Mouse (Mus musculus): Measurements from ENCODE around the gene Tssk2. TPM values are rescaled to one million over a fixed set of nuclear protein-coding genes. Genes with fewer than 3 reads are reported as not detected.

Gene Tssk2
- polyA plus RNA-seq, 1 experiment from 2014 or later: not detected

DNA sequence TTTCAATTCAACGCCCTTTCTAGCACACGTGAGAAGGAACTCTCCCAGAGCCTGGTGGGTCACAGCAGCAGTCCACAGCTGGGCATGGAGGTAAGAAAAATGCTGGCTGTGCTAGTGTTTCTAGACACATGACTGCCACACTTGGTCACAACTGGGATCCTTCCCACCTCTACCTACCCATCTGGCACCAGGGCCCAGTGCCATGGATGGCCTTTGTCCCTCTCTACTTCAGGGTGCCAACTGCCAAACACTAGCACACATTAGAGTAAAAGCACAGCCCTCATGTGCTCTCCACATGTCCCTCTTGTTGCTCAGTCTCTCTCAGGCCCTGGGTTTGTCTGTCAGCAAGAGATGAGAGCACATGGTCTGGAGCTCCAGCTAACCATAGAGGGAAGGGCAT lies 31.2 kb downstream of the Tssk2 start:
- no peak overlapping the region for H3K4me3 ChIP-seq (replicated peaks)
- H3K27ac ChIP-seq (replicated peaks): peak overlapping the region; percentile 14; the same call in 1 of the 2 replicates
- H3K4me1 ChIP-seq (replicated peaks): peaks cover 62% of the 10 kb centered on the region
- ATAC-seq (ENCODE audit: insufficient read depth): no peak
- no peaks in the 10 kb centered on the region for H3K27me3 ChIP-seq
- no peak overlapping the region for H3K4me2 ChIP-seq
- 86% methylated on average over 2 of the region's 2 CpGs for WGBS (ENCODE audit: insufficient replicate concordance)
- no peaks in the 10 kb centered on the region for H3K9me3 ChIP-seq (replicated peaks)
- no peak overlapping the region for H3K9ac ChIP-seq
- peaks cover 15% of the 10 kb centered on the region for H3K36me3 ChIP-seq (replicated peaks)

DNA sequence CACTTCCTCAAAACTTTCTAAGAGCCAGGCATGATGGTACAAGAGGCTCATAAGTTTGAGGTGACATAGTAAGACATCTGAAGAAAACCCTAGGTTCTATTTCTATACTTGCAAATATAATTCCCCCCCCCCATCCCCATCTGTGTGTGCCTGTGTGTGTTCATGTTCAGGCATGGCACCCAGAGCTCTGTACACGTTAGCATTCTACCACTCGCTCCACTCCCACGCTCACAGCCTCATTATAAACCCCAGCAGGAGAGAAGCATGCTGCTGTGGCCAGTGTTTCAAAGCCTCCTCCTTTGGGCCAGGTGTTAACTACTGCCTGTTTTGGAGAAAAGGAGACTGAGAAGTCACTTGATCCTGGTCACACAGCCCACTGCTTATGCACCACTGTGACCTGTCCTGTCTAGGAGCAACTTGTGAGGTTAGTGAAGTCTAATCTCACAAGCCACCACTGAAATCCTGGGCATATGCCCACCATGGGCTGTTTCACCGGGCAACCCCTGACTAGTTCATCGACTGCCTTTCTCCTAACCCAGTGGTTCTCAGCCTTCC lies 33.5 kb downstream of the Tssk2 start:
- Histone ChIP-seq H3K9ac (no peak overlapping the region), H3K4me2 (no peak overlapping the region), H3K36me3 (replicated peaks) (no peaks in the 10 kb centered on the region), H3K27ac (replicated peaks) (no peak overlapping the region), H3K4me1 (replicated peaks) (peaks cover 48% of the 10 kb centered on the region), H3K4me3 (replicated peaks) (no peak overlapping the region), H3K27me3 (no peaks in the 10 kb centered on the region), H3K9me3 (replicated peaks) (no peaks in the 10 kb centered on the region)
- 68% methylated on average over 5 of the region's 5 CpGs for WGBS (ENCODE audit: insufficient replicate concordance)
- no peak for ATAC-seq (ENCODE audit: insufficient read depth)

DNA sequence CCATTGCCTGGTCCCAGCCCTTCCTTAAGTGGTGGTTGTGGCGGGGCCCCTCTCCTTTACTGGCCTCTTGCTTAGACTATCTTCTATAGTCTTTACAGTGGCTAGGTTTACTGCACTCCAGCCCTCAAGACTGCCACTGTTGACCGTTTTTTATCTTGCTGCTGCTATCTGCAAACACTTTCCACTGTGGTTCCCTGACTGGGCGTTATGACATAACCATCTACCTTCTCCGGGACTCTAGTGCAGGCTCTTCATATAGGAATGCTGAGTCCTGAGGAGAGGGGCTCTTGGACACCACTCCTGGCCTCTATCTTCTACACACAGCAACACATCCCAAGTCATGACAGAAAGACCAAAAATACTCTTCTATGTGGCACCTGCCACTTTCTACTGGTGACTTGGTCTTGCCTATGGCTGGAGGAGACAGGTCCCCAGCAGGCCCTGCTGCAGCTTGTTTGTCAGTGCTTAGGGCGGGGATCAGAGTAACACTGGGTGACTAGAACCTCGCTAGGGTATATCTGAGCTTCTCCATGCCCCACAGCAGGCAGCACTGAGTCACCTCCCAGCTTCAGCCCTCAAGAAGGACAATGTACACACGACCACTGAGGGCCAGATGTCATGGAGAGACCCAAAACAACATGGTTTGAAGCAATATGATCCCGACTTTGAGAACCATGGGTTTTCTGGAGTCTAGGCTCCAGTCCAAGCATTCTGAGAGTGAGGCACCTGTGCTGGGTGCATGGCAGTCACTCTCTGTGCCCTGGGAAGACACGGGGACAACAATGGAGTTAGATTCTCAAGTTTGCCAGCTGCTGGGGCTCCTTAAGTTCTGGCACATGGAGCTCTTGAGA lies 35.4 kb downstream of the Tssk2 start:
- H3K27ac ChIP-seq (replicated peaks): peak overlapping the region; percentile 77
- H3K27me3 ChIP-seq: no peaks in the 10 kb centered on the region
- 22% methylated on average over 9 of the region's 9 CpGs for WGBS (ENCODE audit: insufficient replicate concordance)
- 0 out of 2 replicates have a peak overlapping the region, but pooled peaks have one; percentile 1 for H3K4me2 ChIP-seq
- H3K9me3 ChIP-seq (replicated peaks): no peaks in the 10 kb centered on the region
- H3K36me3 ChIP-seq (replicated peaks): no peaks in the 10 kb centered on the region
- H3K4me3 ChIP-seq (replicated peaks): no peak overlapping the region
- ATAC-seq (ENCODE audit: insufficient read depth): peak; percentile 69
- H3K4me1 ChIP-seq (replicated peaks): peaks cover 43% of the 10 kb centered on the region
- H3K9ac ChIP-seq: 0 out of 2 replicates have a peak overlapping the region, but pooled peaks have one; percentile 12

DNA sequence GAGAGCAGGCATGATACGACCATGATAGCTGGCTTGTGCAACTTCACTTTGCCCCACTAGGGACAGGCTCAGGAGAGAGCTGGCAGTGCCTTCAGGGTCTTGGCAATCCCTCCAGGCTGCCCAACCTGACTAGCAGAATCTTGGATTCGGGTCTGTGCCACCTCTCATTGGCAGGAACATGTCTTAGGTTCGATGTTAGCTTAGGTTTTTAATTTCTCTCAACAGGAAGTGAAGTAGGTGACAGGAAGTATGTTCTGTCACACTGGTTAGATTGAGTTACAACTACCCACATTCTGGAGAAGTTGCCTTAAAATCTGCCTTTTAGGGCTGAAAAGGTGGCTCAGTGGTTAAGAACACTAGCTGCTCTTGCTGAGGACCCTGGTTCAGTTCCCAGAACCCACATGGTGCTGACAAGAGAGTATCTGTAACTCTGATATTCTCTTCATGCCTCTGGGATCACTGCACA lies 36.0 kb downstream of the Tssk2 start:
- H3K36me3 ChIP-seq (replicated peaks): no peaks in the 10 kb centered on the region
- H3K4me1 ChIP-seq (replicated peaks): peaks cover 43% of the 10 kb centered on the region
- no peak for ATAC-seq (ENCODE audit: insufficient read depth)
- no peak overlapping the region for H3K4me2 ChIP-seq
- H3K27me3 ChIP-seq: no peaks in the 10 kb centered on the region
- H3K9me3 ChIP-seq (replicated peaks): no peaks in the 10 kb centered on the region
- 22% methylated on average over 3 of the region's 3 CpGs for WGBS (ENCODE audit: insufficient replicate concordance)
- no peak overlapping the region for H3K9ac ChIP-seq
- peak overlapping the region; percentile 77 for H3K27ac ChIP-seq (replicated peaks)
- H3K4me3 ChIP-seq (replicated peaks): no peak overlapping the region

DNA sequence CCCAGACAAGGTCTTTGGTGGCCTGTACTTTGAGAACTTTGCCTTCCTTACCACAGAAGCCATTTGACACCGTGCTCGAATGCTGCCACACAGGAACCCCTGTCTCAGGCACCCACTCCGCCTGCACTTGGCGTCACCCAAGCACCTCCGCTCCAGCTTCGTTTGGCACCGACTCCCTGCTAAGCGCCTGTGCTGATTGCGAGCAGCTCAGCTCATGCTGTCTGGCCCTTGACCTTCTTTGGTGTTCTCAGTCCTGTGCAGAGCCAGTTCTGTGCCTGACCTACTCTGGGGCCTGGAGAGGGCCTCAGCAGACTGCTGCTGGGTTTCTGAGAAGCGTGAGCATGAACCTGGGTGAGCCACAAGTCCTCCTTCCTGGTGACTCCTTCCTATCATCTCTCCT lies 38.3 kb downstream of the Tssk2 start:
- 70% methylated on average over 10 of the region's 10 CpGs for WGBS (ENCODE audit: insufficient replicate concordance)
- Histone ChIP-seq H3K27me3 (no peaks in the 10 kb centered on the region), H3K9ac (no peak overlapping the region), H3K27ac (replicated peaks) (no peak overlapping the region), H3K36me3 (replicated peaks) (no peaks in the 10 kb centered on the region), H3K9me3 (replicated peaks) (no peaks in the 10 kb centered on the region), H3K4me2 (no peak overlapping the region), H3K4me3 (replicated peaks) (no peak overlapping the region), H3K4me1 (replicated peaks) (peaks cover 41% of the 10 kb centered on the region)
- no peak for ATAC-seq (ENCODE audit: insufficient read depth)

DNA sequence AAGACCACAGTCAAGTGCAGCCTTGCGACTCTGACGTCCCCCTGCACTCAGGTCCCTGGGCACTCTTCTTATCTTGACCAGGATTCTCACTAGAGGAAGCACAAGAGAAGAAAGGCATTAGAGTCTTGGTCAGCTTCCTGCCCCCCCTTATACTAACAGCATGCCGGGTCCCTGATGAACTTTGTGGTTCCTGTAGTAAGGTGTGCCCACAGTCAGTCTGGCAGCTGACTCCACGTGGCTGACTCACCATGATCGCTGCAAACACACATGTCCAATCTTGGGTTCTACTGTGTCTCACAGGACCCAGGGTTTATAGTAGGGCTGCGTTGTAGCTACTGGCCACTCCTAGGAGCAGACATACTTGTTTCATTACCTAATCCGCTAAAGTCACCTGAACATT lies 39.8 kb downstream of the Tssk2 start:
- H3K9ac ChIP-seq: no peak overlapping the region
- H3K4me2 ChIP-seq: peak overlapping the region; percentile 49; the same call in 1 of the 2 replicates
- H3K27ac ChIP-seq (replicated peaks): peak overlapping the region; percentile 86
- WGBS (ENCODE audit: insufficient replicate concordance): 27% methylated on average over 7 of the region's 7 CpGs
- H3K27me3 ChIP-seq: no peaks in the 10 kb centered on the region
- peaks cover 37% of the 10 kb centered on the region for H3K4me1 ChIP-seq (replicated peaks)
- H3K9me3 ChIP-seq (replicated peaks): no peaks in the 10 kb centered on the region
- H3K4me3 ChIP-seq (replicated peaks): no peak overlapping the region
- no peaks in the 10 kb centered on the region for H3K36me3 ChIP-seq (replicated peaks)
- ATAC-seq (ENCODE audit: insufficient read depth): no peak

DNA sequence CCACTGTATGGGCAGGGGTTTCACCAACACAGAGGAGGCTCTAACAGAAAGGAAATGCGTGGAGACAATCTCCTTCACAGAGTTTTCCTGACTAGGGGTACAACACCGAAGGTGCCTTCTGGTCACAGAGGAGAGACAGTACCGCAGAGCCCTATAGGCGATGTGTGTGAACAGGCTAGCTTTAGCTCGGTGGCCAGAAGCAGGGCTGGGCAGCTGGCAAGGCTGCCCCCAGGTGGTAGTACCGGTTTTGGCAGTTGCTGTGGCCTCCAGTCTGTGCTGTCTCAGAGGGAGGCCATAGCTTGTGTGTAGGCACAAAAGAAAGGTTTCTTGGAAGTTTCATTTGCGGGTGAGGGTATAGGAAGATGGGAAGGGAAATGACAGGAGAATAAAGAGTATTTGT lies 40.4 kb downstream of the Tssk2 start:
- Histone ChIP-seq H3K36me3 (replicated peaks) (no peaks in the 10 kb centered on the region), H3K4me2 (peak overlapping the region; percentile 49), H3K27ac (replicated peaks) (peak overlapping the region; percentile 86), H3K4me3 (replicated peaks) (no peak overlapping the region), H3K27me3 (no peaks in the 10 kb centered on the region), H3K9ac (peak overlapping the region; percentile 16; the same call in 1 of the 2 replicates), H3K4me1 (replicated peaks) (peaks cover 31% of the 10 kb centered on the region), H3K9me3 (replicated peaks) (no peaks in the 10 kb centered on the region)
- 4% methylated on average over 7 of the region's 7 CpGs for WGBS (ENCODE audit: insufficient replicate concordance)
- peak; percentile 91 for ATAC-seq (ENCODE audit: insufficient read depth)

DNA sequence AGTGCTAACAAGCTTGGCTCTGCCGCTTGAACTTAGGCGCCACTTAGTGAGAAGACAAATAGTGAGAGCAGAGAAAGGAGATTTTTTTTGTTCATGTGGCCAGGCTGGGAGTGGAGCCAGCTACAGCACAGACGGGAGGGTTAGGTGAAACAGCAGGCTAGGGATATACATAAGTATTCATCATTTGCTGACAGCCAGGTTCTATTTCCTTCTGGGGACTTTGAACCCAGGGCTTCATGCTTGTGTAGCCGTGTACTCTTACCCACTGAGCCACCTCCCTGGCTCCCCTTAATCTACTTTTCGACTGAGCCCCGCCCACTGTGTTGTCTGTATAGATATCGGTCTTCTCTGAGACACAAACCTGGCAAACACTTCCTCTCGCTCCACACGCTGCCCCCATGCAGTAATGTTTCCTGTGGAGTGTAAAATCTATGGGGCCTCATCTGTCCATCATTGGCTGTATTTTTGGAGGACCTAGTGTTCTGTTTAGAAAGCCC lies 40.9 kb downstream of the Tssk2 start:
- peak overlapping the region; percentile 16; the same call in 1 of the 2 replicates for H3K9ac ChIP-seq
- H3K36me3 ChIP-seq (replicated peaks): no peaks in the 10 kb centered on the region
- 16% methylated on average over 9 of the region's 9 CpGs for WGBS (ENCODE audit: insufficient replicate concordance)
- H3K27me3 ChIP-seq: no peaks in the 10 kb centered on the region
- H3K4me1 ChIP-seq (replicated peaks): peaks cover 26% of the 10 kb centered on the region
- no peak overlapping the region for H3K4me3 ChIP-seq (replicated peaks)
- H3K27ac ChIP-seq (replicated peaks): peak overlapping the region; percentile 86
- peak overlapping the region; percentile 49 for H3K4me2 ChIP-seq
- H3K9me3 ChIP-seq (replicated peaks): no peaks in the 10 kb centered on the region
- ATAC-seq (ENCODE audit: insufficient read depth): peak; percentile 93

DNA sequence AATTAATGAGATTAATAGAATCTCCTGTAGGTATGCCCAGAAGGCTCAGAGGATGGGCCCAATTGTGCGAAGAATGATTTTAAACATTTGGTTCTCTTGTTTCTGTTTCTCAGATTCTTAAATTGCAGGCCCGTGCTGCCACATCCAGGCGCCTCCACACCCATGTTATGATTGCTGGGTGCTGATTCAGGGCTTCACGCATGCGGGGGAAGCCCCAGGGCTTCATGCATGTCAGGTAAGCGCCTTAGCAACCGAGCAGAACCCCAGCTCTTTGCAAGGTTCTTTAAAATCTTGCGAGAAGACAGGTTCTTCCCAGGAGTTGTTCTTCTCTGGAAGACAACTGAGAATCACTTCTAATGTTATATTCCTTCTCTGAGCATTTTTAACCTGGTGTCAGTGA lies 45.0 kb downstream of the Tssk2 start:
- Histone ChIP-seq H3K9me3 (replicated peaks) (no peaks in the 10 kb centered on the region), H3K4me2 (no peak overlapping the region), H3K9ac (no peak overlapping the region), H3K36me3 (replicated peaks) (no peaks in the 10 kb centered on the region), H3K27ac (replicated peaks) (no peak overlapping the region), H3K4me1 (replicated peaks) (peaks cover 12% of the 10 kb centered on the region), H3K27me3 (no peaks in the 10 kb centered on the region), H3K4me3 (replicated peaks) (no peak overlapping the region)
- ATAC-seq (ENCODE audit: insufficient read depth): no peak
- whole genome bisulfite sequencing (ENCODE audit: insufficient replicate concordance): 67% methylated on average over 8 of the region's 8 CpGs

DNA sequence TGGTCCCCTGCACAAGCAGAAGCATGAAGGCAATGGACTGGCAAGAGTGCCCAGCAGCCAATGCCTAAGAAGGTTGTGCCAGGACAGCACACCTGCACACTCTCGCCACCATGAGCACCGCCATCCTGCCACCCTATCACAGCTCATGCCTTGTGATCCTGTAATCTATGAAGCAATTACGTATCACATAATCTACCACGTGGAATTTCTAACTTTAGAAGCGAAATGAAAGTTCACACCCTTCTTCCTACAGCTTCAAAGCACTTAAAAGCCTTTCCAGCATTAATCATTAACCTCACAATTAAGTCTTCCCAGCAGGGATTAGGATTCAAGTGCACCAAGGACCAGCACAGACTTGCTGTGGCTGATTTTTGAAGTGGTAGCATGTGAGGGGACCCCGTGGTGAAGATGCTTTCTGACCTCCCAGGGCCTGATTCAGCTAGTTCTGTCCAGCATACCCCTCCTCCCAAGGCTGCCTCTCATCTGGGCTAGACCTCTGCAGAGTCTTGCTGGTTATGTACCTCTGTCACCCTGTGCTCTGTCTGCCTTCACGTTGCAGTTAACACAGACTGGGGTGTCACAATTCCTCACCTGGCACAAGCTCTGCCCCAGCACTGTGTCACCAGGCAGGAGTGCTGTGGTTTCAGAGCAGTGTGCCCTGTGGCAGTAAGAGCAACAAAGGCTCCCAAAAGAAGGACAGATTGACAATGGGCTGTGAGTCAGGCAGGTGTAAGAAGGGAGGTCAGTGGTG lies 46.8 kb downstream of the Tssk2 start:
- Histone ChIP-seq H3K9me3 (replicated peaks) (no peaks in the 10 kb centered on the region), H3K27ac (replicated peaks) (no peak overlapping the region), H3K4me3 (replicated peaks) (no peak overlapping the region), H3K27me3 (no peaks in the 10 kb centered on the region), H3K4me2 (no peak overlapping the region), H3K4me1 (replicated peaks) (no peaks in the 10 kb centered on the region), H3K36me3 (replicated peaks) (no peaks in the 10 kb centered on the region), H3K9ac (no peak overlapping the region)
- WGBS (ENCODE audit: insufficient replicate concordance): 43% methylated on average over 7 of the region's 7 CpGs
- ATAC-seq (ENCODE audit: insufficient read depth): no peak

DNA sequence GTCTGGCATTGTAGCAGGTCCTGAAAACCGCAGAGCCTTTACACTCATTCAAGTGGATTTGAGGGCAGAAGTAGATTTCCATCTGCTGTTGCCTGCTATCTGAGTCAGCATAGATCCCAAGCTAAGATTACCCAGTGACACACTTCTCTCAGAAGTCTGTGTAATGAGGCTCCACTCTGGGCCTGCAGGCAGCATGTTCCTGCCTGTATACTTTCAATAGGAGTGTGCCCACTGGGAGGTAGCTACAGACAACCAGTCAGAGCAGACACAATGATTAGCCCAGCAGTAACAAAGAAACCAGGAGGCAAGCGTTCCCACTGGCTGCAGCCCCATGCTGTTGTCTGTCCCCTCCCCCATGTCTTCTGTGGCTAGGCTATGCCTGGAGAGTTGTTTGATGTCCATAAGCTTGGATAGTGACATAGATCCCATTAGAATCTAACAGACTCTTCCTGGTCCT lies 51.0 kb downstream of the Tssk2 start:
- Histone ChIP-seq H3K9me3 (replicated peaks) (no peaks in the 10 kb centered on the region), H3K4me2 (no peak overlapping the region), H3K9ac (no peak overlapping the region), H3K4me3 (replicated peaks) (no peak overlapping the region), H3K27me3 (no peaks in the 10 kb centered on the region), H3K36me3 (replicated peaks) (no peaks in the 10 kb centered on the region), H3K27ac (replicated peaks) (no peak overlapping the region), H3K4me1 (replicated peaks) (no peaks in the 10 kb centered on the region; the same call in 1 of the 2 replicates)
- 44% methylated on average over 2 of the region's 2 CpGs for WGBS (ENCODE audit: insufficient replicate concordance)
- no peak for ATAC-seq (ENCODE audit: insufficient read depth)

Measured in liver, embryonic 15.5 days (tissue).